28 mouse cellular contexts compared by ENCODE assay signal in the genomic region with DNA sequence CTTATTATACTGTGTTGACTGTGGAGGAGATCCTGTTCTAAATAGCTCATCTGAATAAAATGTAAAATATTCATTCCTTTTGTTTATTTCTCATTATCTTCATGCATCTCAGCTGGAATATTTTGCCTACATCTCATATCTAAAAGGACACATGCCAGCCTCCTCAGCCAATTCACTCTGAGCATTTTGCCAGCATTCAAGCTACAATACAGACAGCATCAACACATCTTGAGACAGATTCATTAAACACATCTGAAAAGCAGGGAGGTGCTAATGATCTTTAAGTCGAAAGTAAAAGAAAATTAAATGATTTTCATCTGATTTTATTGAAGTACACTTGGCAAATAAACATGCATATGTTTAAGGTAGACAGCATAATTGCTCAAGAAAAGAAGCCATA. TPM values are rescaled to one million over a fixed set of nuclear protein-coding genes. Genes with fewer than 3 reads are reported as not detected.
DNase-seq lines count a peak whose midpoint lies in the region; ATAC-seq and TF ChIP-seq lines count a peak whose summit lies in the region.
"Had no signal": no experiment of that assay in that cellular context is flagged by ENCODE, and none has a peak within 500 bp of the region (broad histone marks: within the 10 kb centered on the region; RNA-seq: fewer than 3 reads in every experiment).

No protein-coding gene starts in this region.

- no peaks in the 10 kb centered on the region for H3K4me1 ChIP-seq in forebrain, embryonic 14.5 days (ENCODE audit: control insufficient read depth, insufficient read depth, low read length)
- no peaks in the 10 kb centered on the region for H3K4me1 ChIP-seq in forebrain, embryonic 11.5 days (replicated peaks; ENCODE audit: control insufficient read depth, insufficient read depth, low read length)
- 0 out of 2 replicates have a peak, but pooled peaks cover 9% of the 10 kb centered on the region for H3K4me1 ChIP-seq in forebrain, embryonic 16.5 days (replicated peaks; ENCODE audit: control insufficient read depth, insufficient read depth, low read length)
- H3K4me1 ChIP-seq in forebrain, embryonic 12.5 days, result no peaks in the 10 kb centered on the region

- H3K9me3 ChIP-seq in forebrain, embryonic 14.5 days (replicated peaks; ENCODE audit: control insufficient read depth, low read length), result no peaks in the 10 kb centered on the region
- H3K9me3 ChIP-seq in forebrain, embryonic 11.5 days (ENCODE audit: control insufficient read depth, low read length), result no peaks in the 10 kb centered on the region
- no peaks in the 10 kb centered on the region for H3K9me3 ChIP-seq in forebrain, embryonic 16.5 days (ENCODE audit: control insufficient read depth, low read length)
- H3K9me3 ChIP-seq in forebrain, embryonic 12.5 days, result no peaks in the 10 kb centered on the region
- H3K9me3 ChIP-seq: embryonic facial prominence, embryonic 13.5 days; embryonic facial prominence, embryonic 15.5 days had no signal

- no peaks in the 10 kb centered on the region for H3K36me3 ChIP-seq in forebrain, embryonic 14.5 days (ENCODE audit: control insufficient read depth, insufficient read depth, low read length)
- no peaks in the 10 kb centered on the region for H3K36me3 ChIP-seq in forebrain, embryonic 11.5 days (ENCODE audit: control insufficient read depth, insufficient read depth, low read length)
- no peaks in the 10 kb centered on the region for H3K36me3 ChIP-seq in forebrain, embryonic 16.5 days (ENCODE audit: control insufficient read depth, insufficient read depth)
- H3K36me3 ChIP-seq in forebrain, embryonic 12.5 days (replicated peaks), result no peaks in the 10 kb centered on the region
- H3K36me3 ChIP-seq: embryonic facial prominence, embryonic 13.5 days; embryonic facial prominence, embryonic 15.5 days had no signal

- H3K9ac ChIP-seq in forebrain, embryonic 14.5 days (ENCODE audit: low read length), result no peak overlapping the region
- H3K9ac ChIP-seq in forebrain, embryonic 11.5 days (ENCODE audit: low read length), result no peak overlapping the region
- H3K9ac ChIP-seq in forebrain, embryonic 16.5 days (replicated peaks; ENCODE audit: low read depth, low read length), result no peak overlapping the region
- H3K9ac ChIP-seq in forebrain, embryonic 12.5 days, result no peak overlapping the region
- H3K9ac ChIP-seq: embryonic facial prominence, embryonic 13.5 days; embryonic facial prominence, embryonic 15.5 days had no signal

- H3K27me3 ChIP-seq in forebrain, embryonic 14.5 days (replicated peaks; ENCODE audit: control insufficient read depth, insufficient read depth, low read length), result no peaks in the 10 kb centered on the region
- H3K27me3 ChIP-seq in forebrain, embryonic 11.5 days (ENCODE audit: control insufficient read depth, insufficient read depth, low read length), result no peaks in the 10 kb centered on the region
- H3K27me3 ChIP-seq in forebrain, embryonic 16.5 days (replicated peaks; ENCODE audit: control insufficient read depth, insufficient read depth, low read length), result no peaks in the 10 kb centered on the region
- H3K27me3 ChIP-seq in forebrain, embryonic 12.5 days, result no peaks in the 10 kb centered on the region
- H3K27me3 ChIP-seq: embryonic facial prominence, embryonic 13.5 days; embryonic facial prominence, embryonic 15.5 days; Patski had no signal

- H3K4me2 ChIP-seq in forebrain, embryonic 14.5 days (ENCODE audit: low read length), result no peak overlapping the region
- no peak overlapping the region for H3K4me2 ChIP-seq in forebrain, embryonic 11.5 days (ENCODE audit: low read depth, low read length, severe bottlenecking)
- no peak overlapping the region for H3K4me2 ChIP-seq in forebrain, embryonic 16.5 days (ENCODE audit: low read length)
- no peak overlapping the region for H3K4me2 ChIP-seq in forebrain, embryonic 12.5 days
- H3K4me2 ChIP-seq: embryonic facial prominence, embryonic 13.5 days; embryonic facial prominence, embryonic 15.5 days had no signal

- no peak for TF ChIP-seq CTCF in brain, embryonic 14.5 days (IDR thresholded peaks at IDR 0.05; ENCODE audit: borderline replicate concordance, extremely low read depth, insufficient read depth, insufficient read length)

- H3K27ac ChIP-seq in forebrain, embryonic 14.5 days (ENCODE audit: low read depth, low read length), result no peak overlapping the region
- H3K27ac ChIP-seq in forebrain, embryonic 11.5 days (ENCODE audit: low read depth, low read length), result no peak overlapping the region
- H3K27ac ChIP-seq in forebrain, embryonic 16.5 days (ENCODE audit: low read length), result no peak overlapping the region
- H3K27ac ChIP-seq in forebrain, embryonic 12.5 days, result no peak overlapping the region
- H3K27ac ChIP-seq: embryonic facial prominence, embryonic 13.5 days; embryonic facial prominence, embryonic 15.5 days had no signal

- DNase-seq in forebrain, embryonic 14.5 days (ENCODE audit: low spot score), result peak; percentile 46
- no peak for DNase-seq in forebrain, embryonic 11.5 days (ENCODE audit: low spot score)
- peak; percentile 64 for DNase-seq in brain, embryonic 14.5 days (ENCODE audit: low read depth)
- DNase-seq: adrenal gland, adult 8-10 months; adrenal gland, postnatal 14 days; adrenal gland, postnatal 36 days; cerebellum, adult 11 months; cerebellum, adult 18-20 months; cerebellum, adult 8-10 months; cerebellum, adult 9-11 months; cerebellum, postnatal 14 days; cerebellum, postnatal 36 days; embryo, embryonic 11 days had no signal

- no peak overlapping the region for H3K4me3 ChIP-seq in forebrain, embryonic 14.5 days (ENCODE audit: low read depth, low read length)
- H3K4me3 ChIP-seq in forebrain, embryonic 11.5 days (ENCODE audit: low read depth, low read length), result no peak overlapping the region
- H3K4me3 ChIP-seq in forebrain, embryonic 16.5 days (replicated peaks; ENCODE audit: low read length), result no peak overlapping the region
- no peak overlapping the region for H3K4me3 ChIP-seq in forebrain, embryonic 12.5 days (replicated peaks)
- H3K4me3 ChIP-seq: embryonic facial prominence, embryonic 13.5 days; embryonic facial prominence, embryonic 15.5 days; erythroblast, embryonic 14.5 days had no signal

- peak; percentile 32; the same call in 1 of the 2 replicates for ATAC-seq in forebrain, embryonic 14.5 days
- no peak for ATAC-seq in forebrain, embryonic 11.5 days (replicated peaks; ENCODE audit: low FRiP score)
- peak; percentile 69; the same call in 1 of the 2 replicates for ATAC-seq in forebrain, embryonic 16.5 days
- ATAC-seq in forebrain, embryonic 12.5 days (ENCODE audit: low FRiP score), result no peak
- no peak for ATAC-seq in monocyte, adult 5-6 weeks (replicated peaks; ENCODE audit: insufficient number of reproducible peaks, low FRiP score, low TSS enrichment, poor library complexity, severe bottlenecking)
- ATAC-seq: activated CD4-positive, CD25-positive, alpha-beta regulatory T cell, adult 4 months; Patski had no signal

- no peak for TF ChIP-seq POLR2A in brain, embryonic 14.5 days (IDR thresholded peaks at IDR 0.05; ENCODE audit: borderline replicate concordance, extremely low read depth, insufficient read depth, insufficient read length, poor library complexity, severe bottlenecking)

- WGBS in forebrain, embryonic 14.5 days, result 52% methylated on average over 1 of the region's 1 CpGs
- 71% methylated on average over 1 of the region's 1 CpGs for WGBS in forebrain, embryonic 11.5 days
- WGBS in forebrain, embryonic 16.5 days, result 27% methylated on average over 1 of the region's 1 CpGs
- WGBS in forebrain, embryonic 12.5 days, result 33% methylated on average over 1 of the region's 1 CpGs

RNA-seq across cellular contexts. Expression of a gene that starts 48.2 kb away (rescaled TPM):
- not detected in 2 replicates for polyA plus RNA-seq in forebrain, embryonic 14.5 days (2014; fragmentation: Nextera tagmentation; extraction: Ambion mirVana)
- polyA plus RNA-seq in forebrain, embryonic 11.5 days (2014; fragmentation: Nextera tagmentation; extraction: Ambion mirVana), result not detected in 2 replicates
- polyA plus RNA-seq in forebrain, embryonic 16.5 days (2015; fragmentation: Nextera tagmentation; extraction: Ambion mirVana), result not detected in 2 replicates
- not detected in 2 replicates for polyA plus RNA-seq in forebrain, embryonic 12.5 days (2016; fragmentation: Nextera tagmentation; extraction: Ambion mirVana)
- polyA plus RNA-seq in brain, embryonic 14.5 days (2012; rRNA removed), result not detected in 2 replicates
- not detected in 3 replicates for total RNA-seq in monocyte, adult 5-6 weeks (2017)
- total RNA-seq: adrenal gland, adult 18-20 months; adrenal gland, adult 8-10 months; adrenal gland, postnatal 14 days; adrenal gland, postnatal 36 days; common myeloid progenitor, adult 5-6 weeks; ES-E14; MEL had no signal
- polyA plus RNA-seq: activated CD4-positive, CD25-positive, alpha-beta regulatory T cell, adult 4 months; C2C12; embryonic facial prominence, embryonic 11.5 days; embryonic facial prominence, embryonic 13.5 days; embryonic facial prominence, embryonic 15.5 days; erythroblast, embryonic 14.5 days; frontal cortex, adult 2 months; Patski had no signal

Comparison
In these comparisons a context has a peak if more than half of its experiments do, and no peak if none do; other contexts are left out.
1. ATAC-seq: peak in forebrain, embryonic 14.5 days (single experiment) and forebrain, embryonic 16.5 days (single experiment); none in forebrain, embryonic 11.5 days (single experiment), forebrain, embryonic 12.5 days (single experiment) and monocyte, adult 5-6 weeks (single experiment).